Mouse (Mus musculus) megakaryocyte, embryonic 14.5 days (primary cell): Measurements from ENCODE around the gene Bcam. TPM values are rescaled to one million over a fixed set of nuclear protein-coding genes. Genes with fewer than 3 reads are reported as not detected.
A peak's percentile ranks its signal among the peaks of the same experiment; 100 is the strongest.

ENCODE experiments used
- H3K27me3 ChIP-seq: replicated peaks from 2 replicates; pipeline ENCODE3; 2012; ENCODE audit warnings: inconsistent platforms
- H3K36me3 ChIP-seq: replicated peaks from 2 replicates; pipeline ENCODE3; 2012; ENCODE audit warnings: low read length, inconsistent platforms, mixed read lengths
- H3K4me1 ChIP-seq: 2 replicates; pipeline ENCODE4 v1.6.1; 2012; ENCODE audit warnings: inconsistent platforms
- H3K4me3 ChIP-seq: replicated peaks from 2 replicates; pipeline ENCODE3; 2012; ENCODE audit warnings: moderate library complexity, mild to moderate bottlenecking, inconsistent platforms
- H3K9me3 ChIP-seq: 2 replicates; pipeline ENCODE4 v1.6.1; 2012; ENCODE audit warnings: inconsistent platforms
- FLI1 ChIP-seq: IDR thresholded peaks from 2 replicates; pipeline ENCODE4 v1.6.1; 2012; ENCODE audit warnings: low read length, inconsistent platforms, mixed read lengths
- GATA1 ChIP-seq: IDR thresholded peaks from 3 replicates; pipeline ENCODE4 v1.6.1; 2012; ENCODE audit warnings: mixed read lengths, low read length, inconsistent platforms, borderline replicate concordance
- polyA plus RNA-seq: library from polyadenylated mRNA; stranded (reverse); fragments of >175 nt; gene quantifications from 2 replicates; pipeline ENCODE4 v1.2.3, GENCODE M21; 2012; ENCODE audit warnings: low replicate concordance; ENCODE audit not compliant: insufficient read depth

Bcam gene
- polyA plus RNA-seq, 1 experiment, result 0.58 TPM

DNA sequence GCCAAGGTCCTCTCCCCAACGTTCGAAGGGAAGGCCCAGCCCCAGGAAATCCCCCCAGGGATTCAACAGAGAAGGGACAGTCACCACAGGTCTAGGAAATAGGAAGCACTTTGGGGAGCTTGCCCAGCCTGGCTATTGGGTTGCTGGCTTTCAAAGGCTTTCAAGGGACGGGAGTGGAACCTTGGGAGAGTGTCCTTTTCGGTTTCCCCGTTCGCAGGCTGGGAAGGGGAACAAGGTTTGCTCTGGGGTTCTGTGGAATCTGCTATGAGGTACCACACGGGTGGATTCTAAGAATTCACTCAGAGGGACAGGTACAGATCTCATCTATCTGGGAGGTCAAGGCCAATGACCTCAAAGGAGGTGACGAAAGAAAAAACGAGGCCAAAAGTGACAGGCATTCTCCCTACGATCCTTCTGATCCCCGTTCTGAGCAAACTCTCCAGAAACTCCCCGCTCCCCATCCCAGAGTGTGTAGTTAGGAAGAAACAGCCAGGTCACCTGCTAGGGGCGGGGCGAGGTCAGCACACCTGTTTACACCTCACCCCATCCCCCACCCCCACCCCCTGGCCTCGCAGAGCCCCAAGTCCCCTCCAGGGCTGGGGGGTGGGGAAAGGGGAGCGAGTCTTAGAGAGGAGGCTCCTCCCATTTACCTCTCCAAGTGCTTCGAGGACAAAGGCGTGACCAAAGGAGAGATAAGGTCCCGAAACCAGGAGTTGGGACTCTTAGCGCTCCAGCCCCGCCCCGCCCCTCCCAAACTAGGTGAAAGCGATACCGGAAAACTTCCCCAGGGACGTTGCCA lies 23.2 kb downstream of the Bcam start:
- Histone ChIP-seq H3K27me3 (peaks cover 81% of the 10 kb centered on the region), H3K36me3 (no peaks in the 10 kb centered on the region), H3K4me1 (peaks cover 39% of the 10 kb centered on the region), H3K4me3 (no peak overlapping the region), H3K9me3 (no peaks in the 10 kb centered on the region)
- no peak for TF ChIP-seq GATA1
- no peak for TF ChIP-seq FLI1

DNA sequence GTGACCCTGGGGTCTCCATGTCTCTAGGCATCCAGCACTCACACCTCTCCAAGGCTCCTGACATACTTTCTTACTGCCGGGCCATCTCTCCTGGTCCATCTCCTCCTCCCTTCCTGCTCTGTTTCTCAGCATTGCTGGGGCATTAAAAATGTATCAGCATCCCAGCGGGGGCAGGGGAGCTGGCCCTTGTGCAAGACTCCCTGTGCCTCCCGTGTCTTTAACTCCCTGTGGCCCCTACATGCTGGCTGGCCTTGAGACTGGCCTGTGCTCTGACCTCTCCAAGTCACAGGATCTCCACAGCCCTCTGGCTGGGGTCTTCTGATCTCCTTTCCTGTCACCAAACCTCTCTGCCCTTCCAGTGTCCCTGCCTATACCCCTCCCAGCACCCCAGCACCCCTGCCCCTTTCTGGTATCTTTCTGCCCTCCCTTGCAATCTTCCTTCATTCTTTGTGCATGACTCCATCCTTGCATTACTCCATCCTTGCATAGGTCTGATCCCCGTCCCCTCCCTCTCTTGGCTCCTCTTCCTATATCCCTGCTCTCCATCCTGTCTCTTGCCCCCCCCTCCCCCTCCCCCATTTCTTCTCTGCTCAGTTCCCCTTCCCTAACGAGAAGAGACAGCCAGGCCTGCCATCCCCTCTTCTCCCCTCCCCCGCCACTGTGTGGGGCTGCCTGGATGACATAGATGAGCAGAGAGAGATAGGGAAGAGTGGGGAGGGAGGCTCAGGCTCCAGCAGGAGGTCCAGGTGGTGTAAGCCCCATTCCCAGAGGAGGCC lies 24.2 kb downstream of the Bcam start:
- TF ChIP-seq FLI1, result no peak
- TF ChIP-seq GATA1, result no peak
- H3K36me3 ChIP-seq, result no peaks in the 10 kb centered on the region
- H3K4me1 ChIP-seq, result peaks cover 39% of the 10 kb centered on the region
- H3K4me3 ChIP-seq, result no peak overlapping the region
- peaks cover 87% of the 10 kb centered on the region for H3K27me3 ChIP-seq
- no peaks in the 10 kb centered on the region for H3K9me3 ChIP-seq

DNA sequence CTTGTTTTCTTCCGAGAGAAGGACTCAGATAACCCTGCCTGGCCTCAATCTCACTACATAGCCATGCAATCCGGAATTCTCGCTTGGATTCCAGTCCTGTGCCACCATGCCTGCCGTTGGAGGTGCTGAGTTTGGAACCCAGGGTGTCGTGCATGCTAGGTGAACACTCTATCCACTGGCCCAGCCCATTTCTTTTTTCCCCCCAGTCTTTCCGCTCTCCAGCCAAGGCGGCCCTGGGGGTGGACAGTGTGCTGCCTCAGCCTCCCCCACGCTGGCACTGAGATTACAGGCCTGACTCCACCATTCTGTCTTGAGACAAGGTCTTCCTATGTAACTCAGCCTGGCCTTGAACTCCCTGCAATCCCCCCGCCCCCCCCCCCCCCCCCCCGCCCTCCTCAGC lies 24.8 kb downstream of the Bcam start:
- Histone ChIP-seq H3K36me3 (no peaks in the 10 kb centered on the region), H3K9me3 (no peaks in the 10 kb centered on the region), H3K4me3 (no peak overlapping the region), H3K27me3 (peaks cover 90% of the 10 kb centered on the region), H3K4me1 (peaks cover 38% of the 10 kb centered on the region)
- TF ChIP-seq GATA1 (no peak), FLI1 (no peak)

DNA sequence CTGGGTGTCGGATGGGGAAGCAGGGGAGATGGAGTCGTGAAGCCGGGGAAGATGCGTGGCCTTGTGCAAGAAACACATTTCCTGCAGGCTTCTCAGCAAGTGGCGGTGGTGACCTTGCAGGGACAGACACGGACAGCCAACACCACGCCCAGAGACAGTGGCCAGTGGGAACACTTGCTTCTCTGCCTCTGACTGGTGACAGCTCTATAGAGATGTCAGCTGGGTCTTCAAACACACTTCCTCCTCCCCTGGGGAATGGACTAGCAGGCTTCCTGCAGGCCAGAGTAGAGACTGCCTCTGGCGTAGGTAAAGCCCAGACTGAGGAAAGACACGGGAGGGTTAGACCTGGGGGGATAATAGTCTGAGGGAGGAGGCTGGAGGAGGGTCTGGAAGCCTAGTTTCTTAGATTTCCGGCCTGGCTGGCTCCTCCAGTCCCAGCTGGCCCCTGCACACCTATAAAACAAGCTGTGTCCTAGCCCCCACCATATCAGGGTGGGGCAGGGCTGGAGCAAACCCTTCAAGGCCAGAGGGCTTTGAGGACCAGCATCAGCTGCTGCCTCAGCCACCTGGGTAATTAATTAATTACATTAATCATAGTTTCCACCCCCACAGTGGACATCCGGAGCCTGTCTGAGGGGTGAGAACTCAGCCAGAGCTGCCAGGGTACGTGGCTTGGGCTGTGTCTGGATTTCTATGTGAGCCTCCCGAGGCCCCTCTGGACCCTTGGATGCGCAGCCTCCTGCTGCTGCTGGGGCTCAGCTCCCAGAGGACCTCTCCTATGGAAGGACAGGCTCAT lies 26.0 kb downstream of the Bcam start:
- Histone ChIP-seq H3K4me3 (peak overlapping the region; percentile 50), H3K9me3 (peaks cover 6% of the 10 kb centered on the region), H3K36me3 (no peaks in the 10 kb centered on the region), H3K4me1 (peaks cover 31% of the 10 kb centered on the region), H3K27me3 (peaks cover 93% of the 10 kb centered on the region)
- TF ChIP-seq GATA1, result no peak
- TF ChIP-seq FLI1, result no peak

DNA sequence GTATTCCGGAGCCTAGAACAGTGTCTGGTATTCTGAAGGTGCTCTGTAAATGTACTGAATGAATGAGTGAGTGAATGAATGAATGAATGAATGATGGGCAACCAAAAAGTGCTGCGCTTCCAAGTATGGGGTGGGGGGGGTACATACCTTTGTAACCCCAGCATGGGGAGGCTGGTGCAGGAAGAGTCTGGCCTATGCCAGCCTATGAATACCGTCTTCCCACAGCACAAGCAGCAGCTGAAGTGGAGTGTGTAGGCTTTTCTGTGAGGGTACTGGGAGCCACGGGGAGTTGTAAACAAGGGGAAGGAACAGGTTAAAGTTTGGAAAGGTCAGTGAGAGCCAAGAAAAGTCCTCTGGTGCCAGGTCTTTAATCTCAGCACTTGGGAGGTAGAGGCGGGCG lies 27.0 kb downstream of the Bcam start:
- peaks cover 21% of the 10 kb centered on the region for H3K4me1 ChIP-seq
- TF ChIP-seq GATA1 (no peak), FLI1 (no peak)
- H3K36me3 ChIP-seq, result no peaks in the 10 kb centered on the region

DNA sequence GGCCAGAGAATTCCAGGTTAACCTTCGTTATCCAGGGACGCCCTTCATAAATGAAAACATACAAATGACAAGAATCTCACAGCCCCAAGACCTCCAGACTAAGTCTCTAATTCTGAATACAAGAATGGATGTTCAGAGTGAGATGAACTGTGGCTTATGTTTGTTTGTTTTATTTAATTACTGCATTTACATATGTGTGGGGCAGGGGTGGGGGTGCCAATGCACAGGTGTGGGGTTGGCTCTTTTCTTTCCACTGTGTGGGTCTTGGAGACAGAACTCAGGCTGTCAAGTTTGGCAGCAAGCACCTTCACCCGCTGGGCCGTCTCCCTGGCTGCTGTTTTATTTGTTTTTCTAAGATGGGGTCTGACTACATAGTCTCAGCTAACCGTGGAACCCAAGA lies 28.3 kb downstream of the Bcam start:
- peaks cover 91% of the 10 kb centered on the region for H3K27me3 ChIP-seq
- peaks cover 19% of the 10 kb centered on the region for H3K4me1 ChIP-seq
- peaks cover 16% of the 10 kb centered on the region for H3K9me3 ChIP-seq
- TF ChIP-seq FLI1 (no peak), GATA1 (no peak)
- no peaks in the 10 kb centered on the region for H3K36me3 ChIP-seq
- no peak overlapping the region for H3K4me3 ChIP-seq

More for the DNA sequence above, 27.0 kb downstream of the Bcam start:
- Histone ChIP-seq H3K4me3 (no peak overlapping the region), H3K9me3 (peaks cover 16% of the 10 kb centered on the region), H3K27me3 (peaks cover 94% of the 10 kb centered on the region)

DNA sequence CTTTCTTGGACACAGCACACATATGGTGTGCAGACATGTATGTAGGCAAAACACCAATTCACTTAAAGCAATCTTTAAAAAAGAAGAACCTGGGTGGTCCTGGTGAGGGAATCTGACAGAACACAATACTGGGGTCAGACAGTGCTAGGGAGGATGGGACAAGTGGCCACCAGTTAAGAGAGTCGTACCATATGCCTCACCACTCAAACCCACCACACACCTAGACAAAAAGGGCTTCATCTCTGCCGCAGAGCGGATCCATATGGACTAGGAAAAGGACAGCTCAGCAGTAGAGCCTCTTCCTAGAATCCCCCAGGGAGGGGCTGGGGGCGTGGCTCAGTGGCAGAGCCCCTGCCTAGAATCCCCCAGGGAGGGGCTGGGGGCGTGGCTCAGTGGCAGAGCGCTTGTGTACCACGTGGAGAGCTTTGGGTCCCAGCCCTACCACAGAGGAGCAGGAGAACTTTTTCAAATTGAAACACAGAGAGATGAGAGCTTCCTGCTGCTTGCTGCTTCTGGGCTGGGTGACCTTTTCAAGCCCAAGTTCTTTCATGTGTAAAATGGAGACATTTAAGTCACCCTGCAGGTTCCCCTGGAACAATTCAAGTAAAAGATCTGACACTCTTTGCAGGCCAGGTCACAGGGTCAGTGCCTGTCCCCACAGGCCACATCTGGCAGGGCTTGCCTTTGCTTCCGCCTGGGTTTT lies 29.3 kb downstream of the Bcam start:
- Histone ChIP-seq H3K4me3 (no peak overlapping the region), H3K27me3 (peaks cover 89% of the 10 kb centered on the region), H3K9me3 (peaks cover 16% of the 10 kb centered on the region), H3K36me3 (no peaks in the 10 kb centered on the region), H3K4me1 (peaks cover 29% of the 10 kb centered on the region)
- TF ChIP-seq GATA1, result no peak
- no peak for TF ChIP-seq FLI1

DNA sequence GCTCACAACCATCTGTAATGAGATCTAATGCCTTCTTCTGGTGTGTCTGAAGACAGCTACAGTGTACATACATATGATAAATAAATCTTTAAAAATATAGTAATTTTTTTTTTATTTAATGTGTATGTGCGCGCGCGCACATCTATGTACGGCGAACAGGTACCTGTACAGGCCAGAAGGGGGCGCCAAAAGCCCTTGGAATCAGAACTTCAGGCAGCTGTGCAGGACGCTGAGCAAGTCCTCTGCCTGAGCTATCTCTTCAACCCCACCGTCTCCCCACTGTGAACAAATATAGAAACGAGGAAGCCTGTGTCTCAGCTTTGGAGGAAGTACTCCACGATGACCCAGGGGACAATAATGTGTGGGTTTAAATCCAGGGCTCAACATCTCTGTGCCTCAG lies 30.5 kb downstream of the Bcam start:
- TF ChIP-seq GATA1 (no peak), FLI1 (no peak)
- no peaks in the 10 kb centered on the region for H3K36me3 ChIP-seq
- H3K27me3 ChIP-seq, result peaks cover 85% of the 10 kb centered on the region
- peaks cover 16% of the 10 kb centered on the region for H3K9me3 ChIP-seq
- H3K4me3 ChIP-seq, result no peak overlapping the region
- H3K4me1 ChIP-seq, result peaks cover 34% of the 10 kb centered on the region

DNA sequence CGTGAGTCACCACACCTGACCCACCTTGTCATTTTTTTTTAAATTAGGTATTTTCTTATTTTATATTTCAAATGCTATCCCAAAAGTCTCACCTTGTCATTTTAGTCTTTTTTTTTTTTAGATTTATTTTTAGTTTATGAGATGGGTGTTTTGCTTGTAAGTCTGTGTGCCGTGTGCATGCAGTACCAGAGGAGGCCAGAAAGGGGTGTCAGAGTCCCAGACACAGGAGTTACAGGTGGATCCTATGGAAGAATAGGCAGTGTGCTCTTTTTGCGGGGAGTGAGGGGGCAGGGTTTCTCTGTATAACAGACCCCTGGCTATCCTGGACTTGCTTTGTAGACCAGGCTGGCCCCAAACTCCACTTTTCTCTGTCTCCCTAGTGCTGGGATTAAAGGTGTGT lies 32.0 kb downstream of the Bcam start:
- Histone ChIP-seq H3K27me3 (peaks cover 86% of the 10 kb centered on the region), H3K36me3 (no peaks in the 10 kb centered on the region), H3K4me3 (no peak overlapping the region), H3K9me3 (peaks cover 16% of the 10 kb centered on the region), H3K4me1 (peaks cover 27% of the 10 kb centered on the region)
- TF ChIP-seq FLI1, result no peak
- TF ChIP-seq GATA1, result no peak
